Mouse (Mus musculus) erythroid progenitor cell, adult 5-6 weeks (primary cell): ENCODE measurements around the gene Rbfox2. TPM values are rescaled to one million over a fixed set of nuclear protein-coding genes. Genes with fewer than 3 reads are reported as not detected.

Experiments
- ATAC-seq: replicated peaks from 2 replicates; pipeline ENCODE4 v1.8.0; 2016; ENCODE audit warnings: moderate number of reproducible peaks, mild to moderate bottlenecking, moderate TSS enrichment, inconsistent platforms; ENCODE audit not compliant: poor library complexity, low FRiP score, severe bottlenecking
- total RNA-seq, 2 experiments: library from RNA; stranded (forward) in 1 of 2; stranded (reverse) in 1 of 2; fragments of 150-400 nt in 1 of 2; fragments of 186-747, 209-891 nt in 1 of 2; gene quantifications; 2 replicates each; pipeline versions ENCODE4 v1.2.3 to v1.2.4; 2015 to 2017; ENCODE audit warnings: low replicate concordance in 2 of 2

The Rbfox2 gene
- total RNA-seq, 2 experiments from 2014 or later: not detected

DNA sequence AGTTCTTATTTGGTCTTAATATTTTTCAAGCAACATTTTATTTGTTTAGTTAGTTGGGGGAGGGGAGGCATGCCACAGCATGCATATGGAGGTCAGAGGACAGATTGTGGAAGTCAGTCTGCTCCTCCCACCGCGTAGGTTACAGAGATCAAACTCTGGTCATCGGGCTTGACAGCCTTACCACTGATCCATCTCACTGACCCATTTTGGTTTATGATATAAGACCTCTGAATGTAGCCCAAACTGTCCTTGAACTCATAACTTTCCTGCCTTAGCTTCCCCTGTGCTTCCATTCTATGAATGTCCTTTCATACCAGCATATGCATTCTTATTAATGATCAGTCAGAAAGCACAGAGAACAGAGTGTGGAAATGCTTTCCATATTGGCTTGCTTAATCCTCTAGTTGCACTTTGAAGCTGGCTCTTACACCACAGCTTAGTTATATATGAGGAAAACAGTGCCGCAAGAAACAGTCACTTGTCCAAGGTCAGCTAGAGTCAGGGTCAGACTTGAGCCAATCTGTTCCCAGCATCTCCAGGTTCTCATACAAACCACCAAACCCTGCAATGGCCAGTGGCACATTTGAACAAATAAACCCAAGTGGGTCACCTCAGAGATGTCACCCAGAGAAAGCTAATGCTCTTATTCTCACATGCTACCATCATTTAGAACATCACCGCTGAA is 62.8 kb downstream of the Rbfox2 start:
- no peak for ATAC-seq

DNA sequence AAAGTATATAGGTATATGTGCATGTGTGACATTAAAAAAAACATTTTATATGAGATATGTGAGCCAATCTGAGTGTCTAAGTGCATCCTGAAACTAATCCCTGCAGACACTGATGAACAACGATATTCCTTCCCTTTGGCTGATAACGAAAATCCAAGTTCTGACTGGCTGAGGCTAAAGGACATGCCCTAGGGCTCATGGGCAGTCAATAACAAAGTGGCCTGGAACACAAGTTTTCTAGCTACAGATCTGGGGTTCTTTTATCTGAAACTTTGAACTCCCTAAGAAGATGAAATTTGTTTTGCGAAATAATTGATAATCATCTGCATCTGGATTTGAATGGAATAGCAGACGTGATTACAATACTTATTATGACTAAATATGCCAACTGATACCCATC is 66.2 kb downstream of the Rbfox2 start:
- ATAC-seq: no peak

DNA sequence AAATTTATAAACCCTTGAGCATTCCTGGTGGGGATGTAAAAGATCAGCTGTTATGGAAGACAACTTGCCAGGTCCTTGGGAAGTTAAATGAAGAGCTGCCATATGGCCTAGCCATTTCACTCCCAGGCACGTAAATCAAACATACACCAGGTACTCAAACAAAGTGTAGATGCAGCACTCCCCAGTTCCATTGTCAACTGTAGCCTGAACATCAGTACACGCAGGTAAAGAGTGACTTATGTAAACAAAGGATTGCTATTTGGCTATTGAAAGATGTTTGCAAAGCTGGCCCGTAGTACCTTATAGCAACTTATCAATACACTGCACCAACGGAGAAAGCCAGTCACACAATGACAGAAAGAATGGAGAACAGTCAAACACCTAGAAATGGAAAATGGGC is 67.2 kb downstream of the Rbfox2 start:
- no peak for ATAC-seq

DNA sequence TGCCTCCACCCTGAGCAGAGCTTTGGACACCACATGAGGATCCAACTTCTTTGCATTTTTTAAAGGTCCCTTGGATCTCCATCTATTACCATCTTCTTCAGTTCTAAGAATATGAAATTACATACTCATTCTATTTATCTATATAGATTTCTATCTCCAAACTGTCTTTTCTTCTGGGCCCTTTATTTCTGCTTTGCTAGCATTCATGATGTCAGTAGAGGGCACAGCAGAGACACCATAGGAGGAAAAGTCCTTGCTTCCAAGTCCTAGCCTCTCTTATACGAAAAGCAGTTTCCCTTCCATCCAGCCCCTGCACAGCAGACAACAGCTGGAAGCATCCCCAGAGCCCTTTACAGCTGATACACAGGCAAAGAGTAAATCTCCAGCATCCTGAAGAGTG is 69.1 kb downstream of the Rbfox2 start:
- no peak for ATAC-seq

DNA sequence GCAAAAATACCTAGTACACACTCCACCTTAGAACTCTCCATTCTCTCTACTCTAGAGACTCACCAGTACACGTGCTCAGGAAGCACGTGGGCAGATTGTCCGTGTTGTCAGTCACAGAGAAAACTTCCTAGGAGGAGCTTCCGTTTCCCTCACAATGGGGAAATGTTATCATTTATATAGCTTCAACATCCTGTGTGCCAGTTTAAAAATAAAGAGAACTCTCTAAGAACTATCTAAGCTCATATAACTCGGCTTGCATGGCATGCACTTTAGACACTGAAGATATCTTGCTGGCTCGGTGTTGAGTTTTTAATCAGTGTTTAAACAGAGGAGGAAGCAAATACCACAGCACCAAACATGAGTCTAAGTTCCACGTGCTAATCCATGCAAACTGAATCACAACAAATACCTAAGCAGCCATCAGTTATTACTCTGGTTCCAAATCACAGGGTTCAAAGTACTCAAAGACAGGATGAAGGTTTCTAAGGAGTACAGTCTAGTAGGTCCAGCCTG is 70.7 kb downstream of the Rbfox2 start:
- no peak for ATAC-seq

DNA sequence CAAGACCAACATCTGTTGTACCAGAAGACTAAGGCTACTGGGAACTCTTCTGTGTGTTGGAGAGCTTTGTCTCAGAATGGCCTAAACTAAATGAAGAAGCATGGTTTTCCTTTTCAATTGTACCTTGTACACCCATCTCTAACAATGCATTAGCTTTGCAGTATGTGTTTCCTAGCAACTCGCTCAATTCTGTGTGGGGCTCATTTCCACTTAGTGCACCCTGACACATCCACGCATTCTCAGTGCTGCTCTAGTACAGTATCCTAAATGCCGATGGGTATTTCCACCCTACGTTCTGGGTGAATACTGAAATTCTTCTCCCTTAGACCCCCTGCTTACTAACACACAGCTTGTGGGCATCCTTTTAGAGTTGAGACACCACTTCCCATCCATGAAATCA is 71.3 kb downstream of the Rbfox2 start:
- no peak for ATAC-seq

DNA sequence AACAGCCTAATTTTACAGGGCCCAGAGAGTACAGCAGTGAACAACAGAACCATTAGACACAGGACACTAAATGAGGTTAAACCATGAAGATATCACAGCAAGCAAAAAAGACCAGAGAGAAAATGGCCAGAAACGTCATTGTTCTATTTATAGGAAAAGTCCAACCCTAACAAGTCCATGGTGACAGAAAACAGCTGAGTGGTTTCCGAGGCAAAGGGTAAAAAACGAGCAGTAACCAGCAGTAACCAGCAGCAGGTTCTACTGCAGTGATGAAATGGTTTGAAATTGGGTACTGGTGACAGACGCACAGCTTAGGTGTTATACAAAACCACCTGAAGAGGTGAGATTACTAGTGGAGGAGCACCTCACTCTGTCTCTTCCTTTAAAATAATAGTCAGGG is 72.5 kb downstream of the Rbfox2 start:
- ATAC-seq: no peak

DNA sequence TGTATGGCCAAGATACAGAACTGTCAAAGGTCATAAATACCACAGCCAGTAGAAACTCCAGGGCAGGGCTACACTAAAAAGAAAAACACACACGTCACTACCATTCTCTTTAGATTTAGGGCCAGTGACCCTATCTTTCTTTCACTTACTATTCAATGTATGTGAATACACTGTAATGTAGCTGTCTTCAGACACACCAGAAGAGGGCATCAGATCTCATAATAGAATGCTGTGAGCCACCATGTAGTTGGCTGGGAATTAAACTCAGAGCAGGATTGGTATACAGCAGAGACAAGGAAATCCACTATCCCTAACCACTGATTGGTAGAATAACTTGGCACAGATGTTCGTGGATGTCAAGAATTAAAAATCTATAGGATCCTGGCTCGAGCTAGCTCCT is 76.7 kb downstream of the Rbfox2 start:
- ATAC-seq: no peak

DNA sequence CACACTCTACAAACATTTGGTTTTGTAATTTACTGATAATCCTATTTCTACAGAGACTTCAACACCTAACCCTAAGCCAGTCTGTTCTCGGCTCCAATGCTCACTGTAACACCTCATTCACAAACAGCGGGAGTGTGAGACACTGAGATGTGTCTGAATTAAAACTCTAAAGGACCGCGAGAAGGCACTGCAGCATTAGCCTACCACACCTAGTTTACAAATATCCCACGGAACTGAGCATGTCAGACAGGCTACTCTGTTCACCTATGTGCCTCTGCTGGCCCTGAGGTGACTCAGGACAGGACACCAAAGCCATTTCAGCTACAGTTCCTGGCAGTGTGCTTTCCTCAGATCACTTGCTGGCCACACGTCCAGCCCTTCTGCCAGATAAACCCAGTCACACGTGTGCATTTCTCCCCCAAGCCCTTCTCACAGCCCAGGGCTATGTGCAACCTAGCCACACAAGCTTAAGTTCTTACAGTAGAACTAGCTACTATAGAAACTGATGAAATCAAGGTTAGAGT is 79.9 kb downstream of the Rbfox2 start:
- no peak for ATAC-seq

DNA sequence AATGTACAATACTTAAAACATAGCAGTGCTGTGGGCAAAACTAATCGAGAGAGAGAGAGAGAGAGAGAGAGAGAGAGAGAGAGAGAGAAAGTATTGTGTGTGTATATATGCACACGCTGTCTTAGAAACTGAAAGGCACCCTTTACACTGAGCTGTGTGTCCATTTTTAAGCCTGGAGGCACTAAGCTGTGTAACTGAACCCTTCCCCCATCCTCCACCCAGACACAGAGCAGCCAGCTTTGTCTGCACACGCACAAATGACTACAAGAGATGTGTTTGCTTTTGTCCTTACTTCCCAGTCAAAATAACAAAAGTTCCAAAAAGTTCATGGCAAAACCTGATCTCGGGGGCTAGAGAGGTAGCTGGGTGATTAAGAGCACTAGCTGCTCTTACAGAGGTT is 80.9 kb downstream of the Rbfox2 start:
- no peak for ATAC-seq

DNA sequence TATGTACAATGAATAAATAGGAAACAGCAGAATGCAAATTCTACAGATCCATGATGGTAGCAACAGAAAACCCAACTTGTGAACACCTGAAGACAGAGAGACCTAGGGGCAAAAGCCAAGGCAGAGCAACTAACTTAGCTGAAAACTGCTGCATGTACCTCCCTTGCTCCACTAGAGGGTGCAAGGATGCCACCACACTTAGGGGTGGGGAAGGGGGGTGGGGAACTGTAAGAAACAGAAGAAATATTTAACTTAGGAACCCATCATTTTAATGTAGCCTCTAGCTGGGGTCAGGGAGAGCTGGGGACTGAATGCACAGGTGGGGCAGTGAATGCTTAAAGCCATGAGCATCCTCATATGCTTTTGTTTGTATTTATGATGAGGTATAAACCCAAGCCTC is 81.5 kb downstream of the Rbfox2 start:
- ATAC-seq: no peak

DNA sequence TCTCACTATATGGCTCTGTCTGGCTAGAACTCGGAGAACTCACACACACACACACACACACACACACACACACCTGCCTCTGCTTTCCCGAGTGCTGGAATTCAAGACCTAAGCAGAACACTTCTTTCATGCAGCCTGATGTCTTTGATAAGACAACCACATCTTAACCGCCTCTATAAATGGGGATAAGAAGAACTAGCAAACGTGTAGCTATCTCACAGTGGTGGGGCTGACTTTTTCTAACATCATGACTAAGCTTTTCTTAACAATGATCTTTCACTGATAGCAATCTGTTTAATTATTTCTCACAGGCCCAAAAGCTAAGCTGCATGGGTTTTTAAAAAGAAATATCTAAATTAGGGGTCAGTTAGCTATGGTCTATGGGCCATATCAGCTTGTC is 86.0 kb downstream of the Rbfox2 start:
- no peak for ATAC-seq

DNA sequence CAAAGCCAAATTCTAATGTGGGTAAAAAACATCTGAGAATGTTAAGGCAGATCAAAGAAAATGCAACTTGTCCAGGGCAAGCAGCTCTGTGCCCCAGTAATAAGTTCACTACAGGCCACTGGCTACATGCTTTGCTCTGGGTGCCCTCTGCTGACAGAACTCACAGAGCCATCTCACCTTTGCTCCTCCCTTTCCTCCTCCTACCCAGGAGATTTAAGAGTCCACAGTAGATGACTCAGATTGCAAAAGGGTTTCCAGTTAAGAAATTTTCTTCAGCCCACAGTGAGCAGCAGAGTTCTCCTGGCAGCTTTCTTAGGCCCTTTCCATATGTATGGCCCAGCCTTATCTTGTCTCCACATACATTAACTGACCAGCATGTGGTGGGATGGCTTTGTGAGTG is 86.7 kb downstream of the Rbfox2 start:
- ATAC-seq: no peak

DNA sequence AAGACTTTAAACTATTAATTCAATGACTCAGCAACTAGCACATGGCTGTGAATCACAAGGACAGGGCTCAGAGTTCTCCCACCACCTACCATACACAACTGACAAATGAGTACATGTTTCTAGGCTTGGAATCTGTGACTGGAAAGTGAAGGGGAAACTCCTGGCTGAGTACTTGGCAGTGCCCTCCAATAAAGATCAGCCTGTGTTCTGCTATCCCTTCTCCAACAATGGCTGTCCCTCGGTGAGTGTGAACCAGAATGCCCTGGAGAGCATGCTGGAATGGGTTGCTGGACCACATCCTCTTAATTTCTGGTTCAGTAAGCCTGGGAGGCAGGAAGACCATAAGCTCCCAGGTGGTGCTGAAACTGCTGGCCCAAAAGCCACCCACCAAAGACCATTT is 87.2 kb downstream of the Rbfox2 start:
- no peak for ATAC-seq

DNA sequence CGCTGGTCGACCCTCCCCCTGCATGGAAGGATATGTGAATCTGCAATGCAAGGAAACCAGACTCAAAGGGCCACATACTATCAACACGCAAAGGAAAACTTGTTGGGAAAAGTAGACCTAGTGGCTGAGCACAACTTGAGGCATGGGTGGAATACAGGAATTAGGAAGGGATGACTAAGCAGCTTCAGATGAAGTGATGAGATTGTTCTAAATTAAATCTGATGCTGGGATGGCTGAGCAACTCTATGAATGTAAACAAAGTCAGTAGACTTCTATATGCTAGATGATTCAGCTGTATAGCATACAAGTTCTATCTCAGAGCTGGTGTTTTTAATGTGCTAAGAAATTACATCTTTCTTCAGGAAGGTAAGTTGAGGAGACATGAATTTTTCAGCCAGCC is 88.8 kb downstream of the Rbfox2 start:
- ATAC-seq: no peak

DNA sequence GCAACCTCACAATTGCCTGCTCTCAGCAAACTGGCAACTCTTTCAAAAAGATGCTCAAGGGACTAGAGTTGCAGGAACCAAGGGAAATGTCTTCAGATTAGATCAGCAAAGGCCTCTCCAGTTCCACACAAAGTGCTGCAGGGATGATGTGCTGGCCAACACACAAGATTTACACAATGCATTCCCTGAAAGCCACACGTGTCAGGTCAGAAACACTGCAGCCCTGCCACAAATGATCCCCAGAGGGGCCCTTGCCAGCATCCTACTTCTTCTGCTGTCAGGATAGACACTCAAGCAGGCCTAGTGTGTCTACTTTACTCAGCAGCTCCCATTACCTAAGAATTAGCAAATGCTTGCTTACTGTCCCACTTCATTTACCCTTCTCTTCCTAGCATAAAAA is 89.3 kb downstream of the Rbfox2 start:
- no peak for ATAC-seq

DNA sequence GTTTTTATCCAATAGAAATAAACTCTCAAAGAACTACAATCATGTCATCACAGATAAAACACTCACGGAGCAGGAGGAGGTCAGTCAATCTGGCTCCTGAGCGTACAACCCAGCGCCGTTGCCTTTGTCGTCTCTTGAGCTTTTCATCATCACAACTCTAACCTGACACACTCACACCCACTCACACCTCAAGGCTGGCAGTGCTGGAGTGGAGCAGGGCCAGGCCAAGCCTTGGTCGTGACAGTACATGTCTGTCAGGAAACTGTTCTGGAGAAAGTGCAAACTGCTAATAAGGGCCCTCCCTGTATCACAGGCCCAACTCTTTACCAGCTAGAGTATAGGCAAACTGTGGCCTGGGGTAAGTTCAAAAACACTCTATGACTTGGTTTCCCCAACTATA is 90.1 kb downstream of the Rbfox2 start:
- no peak for ATAC-seq

DNA sequence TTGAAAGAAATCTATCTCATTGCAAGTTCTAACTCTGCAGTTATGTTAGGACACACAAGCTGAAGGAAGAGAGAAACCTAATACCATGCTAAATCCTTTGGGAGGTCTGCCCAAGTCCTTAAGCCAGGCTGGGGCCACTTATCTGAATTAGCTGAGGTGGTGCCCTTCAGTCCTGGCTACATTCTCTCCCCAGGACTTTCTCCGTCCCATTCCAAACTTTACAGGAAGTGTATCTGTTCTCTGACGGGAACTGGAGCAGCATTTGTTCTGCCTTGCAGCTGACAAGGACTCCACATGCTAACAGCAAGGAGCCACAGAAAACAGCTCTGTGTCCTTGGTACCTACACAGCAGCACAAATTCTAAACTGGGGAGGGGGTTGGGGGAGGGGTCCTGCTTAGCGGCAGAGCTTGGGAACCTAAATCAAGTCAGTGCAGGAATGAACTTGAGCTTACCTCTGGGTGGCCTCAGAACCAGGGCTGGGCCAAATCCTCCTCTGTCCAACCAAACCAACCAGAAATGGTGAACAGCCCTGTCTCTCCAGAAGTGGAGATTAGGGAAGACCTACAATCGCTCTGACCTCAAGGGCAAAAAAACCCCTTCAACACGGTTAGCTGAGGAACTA is 91.5 kb downstream of the Rbfox2 start:
- ATAC-seq: no peak

DNA sequence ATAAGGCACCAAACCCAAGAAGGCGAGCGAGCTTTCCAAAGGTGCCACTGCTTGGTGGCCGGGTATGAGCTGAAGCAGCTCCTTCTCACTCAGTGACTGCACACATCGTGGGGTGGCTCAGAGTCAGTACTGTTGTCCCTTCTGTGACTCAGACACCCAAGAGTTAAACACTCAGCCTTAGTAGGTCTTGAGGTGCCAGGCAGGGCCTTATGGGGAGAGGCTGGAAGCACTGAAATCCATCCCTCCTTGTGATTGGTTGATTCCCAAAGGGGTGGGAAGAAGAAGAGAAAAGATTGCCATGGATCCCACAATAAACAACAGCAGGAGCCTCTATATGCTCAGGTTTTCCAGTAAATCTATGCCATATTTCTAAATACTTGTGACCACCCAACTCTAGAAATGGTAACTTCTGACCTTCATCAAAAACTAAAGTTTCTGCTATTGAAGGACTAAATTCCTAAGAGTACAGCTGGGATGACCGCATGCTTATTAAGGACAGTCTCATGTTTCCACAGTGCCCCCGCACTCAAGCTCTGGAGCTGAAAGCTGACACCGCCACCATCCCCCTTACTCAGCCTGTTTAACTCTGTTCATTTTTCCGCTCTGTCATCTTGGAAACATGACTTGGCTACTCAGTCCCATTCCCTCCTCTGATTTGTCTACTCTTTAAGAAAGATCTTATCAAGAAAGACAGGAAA is 92.2 kb downstream of the Rbfox2 start:
- ATAC-seq: no peak

DNA sequence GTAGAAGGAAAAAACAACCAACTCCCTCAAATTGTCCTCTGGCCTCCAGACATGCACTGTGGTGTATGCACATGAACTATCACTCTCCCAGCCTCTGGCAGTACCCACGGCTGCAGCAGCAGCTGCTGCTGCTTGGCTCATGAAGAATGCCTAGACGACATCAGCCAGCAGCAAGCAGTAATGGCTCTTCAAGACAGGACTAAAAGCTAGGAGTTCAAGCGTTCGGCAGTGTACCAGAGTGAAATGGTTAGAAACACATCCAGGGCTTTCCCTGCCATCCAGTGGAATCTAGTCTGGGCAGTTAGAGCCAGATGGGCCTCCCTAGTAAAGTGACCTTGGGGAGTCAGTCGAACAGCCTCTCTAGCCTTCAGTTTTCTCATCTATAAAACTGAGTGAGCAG is 93.0 kb downstream of the Rbfox2 start:
- no peak for ATAC-seq

DNA sequence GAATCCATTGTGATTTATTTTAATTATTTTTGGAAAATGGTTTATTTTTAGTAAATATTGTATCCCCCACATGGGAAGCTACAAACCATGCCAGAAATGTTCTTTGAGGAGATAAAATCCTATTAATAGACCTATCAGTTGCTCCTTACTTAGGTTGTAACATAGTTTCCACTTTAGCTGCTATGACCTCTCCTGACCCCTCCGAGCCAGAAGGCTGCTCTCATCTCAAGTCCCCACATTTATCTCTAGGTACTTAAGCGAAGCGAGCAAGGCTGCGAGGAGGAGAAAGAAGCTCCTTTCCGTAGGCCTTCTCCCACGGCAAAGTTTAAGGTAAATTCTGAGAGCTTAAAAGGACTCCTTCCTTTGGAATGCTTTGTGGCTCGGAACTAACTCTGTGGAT is 94.0 kb downstream of the Rbfox2 start:
- ATAC-seq: no peak
